Mouse (Mus musculus) liver, adult 2 months (tissue): ENCODE data around the gene Atad3a. TPM values are rescaled to one million over a fixed set of nuclear protein-coding genes. Genes with fewer than 3 reads are reported as not detected.
A peak's percentile ranks its signal among the peaks of the same experiment; 100 is the strongest.

Source experiments
- DNase-seq: peaks from one replicate; pipeline ENCODE4 v3.0.0-alpha.2; 2011; ENCODE audit warnings: low read depth, low spot score; ENCODE audit errors: extremely low read depth
- H3K27ac ChIP-seq: fragments of 200-500 bp; replicated peaks from 2 replicates; pipeline ENCODE4 v1.5.1; 2012; ENCODE audit warnings: low read depth, mild to moderate bottlenecking, control low read depth, inconsistent platforms, low read length; ENCODE audit not compliant: insufficient read depth
- H3K27me3 ChIP-seq: fragments of 200-500 bp; 2 replicates; pipeline ENCODE4 v1.6.1; 2012; ENCODE audit warnings: mild to moderate bottlenecking, moderate library complexity, low read length, inconsistent platforms; ENCODE audit not compliant: control insufficient read depth, insufficient read depth
- H3K36me3 ChIP-seq: fragments of 200-500 bp; 2 replicates; pipeline ENCODE4 v1.6.1; 2012; ENCODE audit warnings: low read length, inconsistent platforms; ENCODE audit not compliant: control insufficient read depth, insufficient read depth
- H3K4me1 ChIP-seq: fragments of 200-500 bp; 2 replicates; pipeline ENCODE4 v1.6.1; 2011; ENCODE audit warnings: low read length; ENCODE audit not compliant: control insufficient read depth, insufficient read depth
- H3K4me3 ChIP-seq: fragments of 200-500 bp; 2 replicates; pipeline ENCODE4 v1.5.1; 2011; ENCODE audit warnings: low read depth, mild to moderate bottlenecking, control low read depth, low read length, moderate library complexity; ENCODE audit not compliant: insufficient read depth
- H3K79me2 ChIP-seq: fragments of 200-500 bp; 2 replicates; pipeline ENCODE4 v1.6.1; 2012; ENCODE audit warnings: inconsistent platforms, mild to moderate bottlenecking, low read length, moderate library complexity; ENCODE audit not compliant: control insufficient read depth, insufficient read depth
- H3K9ac ChIP-seq: fragments of 200-500 bp; 2 replicates; pipeline ENCODE4 v1.6.1; 2012; ENCODE audit warnings: low read depth, mild to moderate bottlenecking, control low read depth, inconsistent platforms, low read length
- CTCF ChIP-seq: fragments of 200-500 bp; IDR thresholded peaks from 2 replicates; pipeline ENCODE4 v1.5.1; 2011; ENCODE audit warnings: low read depth, low read length, control low read depth
- POLR2A ChIP-seq: fragments of 200-500 bp; IDR thresholded peaks from 2 replicates; pipeline ENCODE4 v1.6.1; 2011; ENCODE audit warnings: low read length, control low read depth; ENCODE audit not compliant: insufficient read depth; ENCODE audit errors: extremely low read depth
- WGBS: fragments of 180-500 bp; shearing (Covaris S2); methylation state at CpG from one replicate; pipeline ENCODE4 v1.1.7; 2018; 5-methylcytosine and 5-hydroxymethylcytosine counted together
- polyA plus RNA-seq: library from polyadenylated mRNA; depleted of rRNA; stranded (reverse); fragments of >200 nt; gene quantifications from 2 replicates; pipeline ENCODE4 v1.2.3, GENCODE M21; 2012
- total RNA-seq: library from RNA; depleted of rRNA; stranded (reverse); fragments of >200 nt; gene quantifications from 2 replicates; pipeline ENCODE4 v1.2.3, GENCODE M21; 2014

Atad3a gene
- total and polyA plus RNA-seq, 2 experiments: 54.5 to 129 TPM

- DNase-seq: no peak
- no peaks in the 10 kb centered on the region for H3K36me3 ChIP-seq
- H3K27ac ChIP-seq: no peak overlapping the region
- peaks cover 15% of the 10 kb centered on the region for H3K4me1 ChIP-seq
- no peaks in the 10 kb centered on the region for H3K27me3 ChIP-seq
- H3K4me3 ChIP-seq: no peak overlapping the region
- no peak for TF ChIP-seq CTCF
- no peak for TF ChIP-seq POLR2A
- no peak overlapping the region for H3K9ac ChIP-seq
- WGBS: 63% methylated on average over 5 of the region's 5 CpGs
- no peaks in the 10 kb centered on the region for H3K79me2 ChIP-seq
Measured at GRCm38 (mm10) chr4:155773335-155774078, 12.6 kb upstream of the Atad3a start.

GRCm38 (mm10) chr4:155772786-155773185 is 11.9 kb upstream of the Atad3a start:
- no peaks in the 10 kb centered on the region for H3K27me3 ChIP-seq
- no peak overlapping the region for H3K27ac ChIP-seq

GRCm38 (mm10) chr4:155771706-155772105 is 10.8 kb upstream of the Atad3a start:
- WGBS: 75% methylated on average over 2 of the region's 2 CpGs
- H3K36me3 ChIP-seq: no peaks in the 10 kb centered on the region
- no peak overlapping the region for H3K9ac ChIP-seq
- TF ChIP-seq POLR2A (no peak), CTCF (no peak)
- H3K4me1 ChIP-seq: peaks cover 9% of the 10 kb centered on the region
- no peak for DNase-seq
- no peak overlapping the region for H3K4me3 ChIP-seq
- H3K79me2 ChIP-seq: no peaks in the 10 kb centered on the region
- H3K27me3 ChIP-seq: no peaks in the 10 kb centered on the region
- H3K27ac ChIP-seq: no peak overlapping the region

More at GRCm38 (mm10) chr4:155772786-155773185, 11.9 kb upstream of the Atad3a start:
- H3K36me3 ChIP-seq: no peaks in the 10 kb centered on the region
- TF ChIP-seq POLR2A (no peak), CTCF (no peak)
- peaks cover 15% of the 10 kb centered on the region for H3K4me1 ChIP-seq
- no peak overlapping the region for H3K4me3 ChIP-seq
- WGBS: 87% methylated on average over 13 of the region's 13 CpGs
- H3K79me2 ChIP-seq: no peaks in the 10 kb centered on the region
- no peak for DNase-seq
- no peak overlapping the region for H3K9ac ChIP-seq

GRCm38 (mm10) chr4:155770626-155771025 is 9.7 kb upstream of the Atad3a start:
- Histone ChIP-seq H3K79me2 (no peaks in the 10 kb centered on the region), H3K36me3 (no peaks in the 10 kb centered on the region), H3K27ac (no peak overlapping the region), H3K9ac (peak overlapping the region; percentile 39), H3K4me3 (peak overlapping the region; percentile 70; the same call in 1 of the 2 replicates), H3K4me1 (peaks cover 4% of the 10 kb centered on the region; the same call in 1 of the 2 replicates), H3K27me3 (no peaks in the 10 kb centered on the region)
- TF ChIP-seq CTCF (no peak), POLR2A (no peak)
- peak; percentile 78 for DNase-seq
- 47% methylated on average over 24 of the region's 24 CpGs for WGBS

- Histone ChIP-seq H3K79me2 (no peaks in the 10 kb centered on the region), H3K27me3 (no peaks in the 10 kb centered on the region), H3K27ac (peak overlapping the region; percentile 77), H3K4me1 (peaks cover 4% of the 10 kb centered on the region; the same call in 1 of the 2 replicates), H3K36me3 (no peaks in the 10 kb centered on the region), H3K9ac (peak overlapping the region; percentile 84), H3K4me3 (peak overlapping the region; percentile 70)
- DNase-seq: peak; percentile 73
- TF ChIP-seq POLR2A (peak; percentile 24; the same call in 1 of the 2 replicates), CTCF (peak; percentile 95)
- under 1% methylated on average over 39 of the region's 39 CpGs for WGBS
Measured at GRCm38 (mm10) chr4:155769880-155770512, 9.1 kb upstream of the Atad3a start.

GRCm38 (mm10) chr4:155769496-155769879 is 8.6 kb upstream of the Atad3a start:
- Histone ChIP-seq H3K27me3 (no peaks in the 10 kb centered on the region), H3K4me3 (no peak overlapping the region; the same call in 1 of the 2 replicates), H3K27ac (no peak overlapping the region), H3K9ac (no peak overlapping the region; the same call in 1 of the 2 replicates), H3K36me3 (no peaks in the 10 kb centered on the region), H3K79me2 (no peaks in the 10 kb centered on the region), H3K4me1 (peaks cover 4% of the 10 kb centered on the region; the same call in 1 of the 2 replicates)
- DNase-seq: no peak
- WGBS: 44% methylated on average over 5 of the region's 5 CpGs
- no peak for TF ChIP-seq CTCF
- no peak for TF ChIP-seq POLR2A
